Mouse (Mus musculus) thymus, adult 2 months (tissue): ENCODE measurements around the gene Pla2g5. TPM values are rescaled to one million over a fixed set of nuclear protein-coding genes. Genes with fewer than 3 reads are reported as not detected.

Source experiments
- DNase-seq: peaks from one replicate; pipeline ENCODE4 v3.0.0; 2021
- H3K27ac ChIP-seq: fragments of 200-500 bp; 2 replicates; pipeline ENCODE4 v1.5.1; 2012; ENCODE audit warnings: low read length, control low read depth; ENCODE audit not compliant: control insufficient read depth, insufficient read depth
- H3K27me3 ChIP-seq: fragments of 200-500 bp; 2 replicates; pipeline ENCODE4 v1.6.1; 2012; ENCODE audit warnings: mild to moderate bottlenecking, low read length, moderate library complexity, mixed read lengths; ENCODE audit not compliant: control insufficient read depth, insufficient read depth
- H3K36me3 ChIP-seq: fragments of 200-500 bp; 2 replicates; pipeline ENCODE4 v1.6.1; 2012; ENCODE audit warnings: mild to moderate bottlenecking, low read length, moderate library complexity; ENCODE audit not compliant: control insufficient read depth, insufficient read depth
- H3K4me1 ChIP-seq: fragments of 200-500 bp; replicated peaks from 2 replicates; pipeline ENCODE4 v1.6.1; 2012; ENCODE audit warnings: low read length; ENCODE audit not compliant: control insufficient read depth, insufficient read depth
- H3K4me3 ChIP-seq: fragments of 200-500 bp; 2 replicates; pipeline ENCODE4 v1.5.1; 2012; ENCODE audit warnings: mild to moderate bottlenecking, low read length, control low read depth, moderate library complexity; ENCODE audit not compliant: control insufficient read depth, insufficient read depth
- CTCF ChIP-seq: fragments of 200-500 bp; IDR thresholded peaks from 2 replicates; pipeline ENCODE4 v1.5.1; 2012; ENCODE audit warnings: mild to moderate bottlenecking, control low read depth, low read length, moderate library complexity, borderline replicate concordance; ENCODE audit not compliant: control insufficient read depth, poor library complexity, insufficient read depth; ENCODE audit errors: extremely low read depth
- POLR2A ChIP-seq: fragments of 200-500 bp; IDR thresholded peaks from 2 replicates; pipeline ENCODE4 v1.6.1; 2012; ENCODE audit warnings: mild to moderate bottlenecking, low read length, control low read depth, moderate library complexity; ENCODE audit not compliant: control insufficient read depth, poor library complexity, insufficient read depth; ENCODE audit errors: extremely low read depth
- WGBS: fragments of 180-500 bp; shearing (Covaris S2); methylation state at CpG from one replicate; pipeline ENCODE4 v1.1.7; 2018; 5-methylcytosine and 5-hydroxymethylcytosine counted together
- polyA plus RNA-seq: library from polyadenylated mRNA; depleted of rRNA; stranded (reverse); fragments of >200 nt; gene quantifications from 2 replicates; pipeline ENCODE4 v1.2.3, GENCODE M21; 2012

The Pla2g5 gene
- polyA plus RNA-seq, 1 experiment = 11.5 TPM

DNA sequence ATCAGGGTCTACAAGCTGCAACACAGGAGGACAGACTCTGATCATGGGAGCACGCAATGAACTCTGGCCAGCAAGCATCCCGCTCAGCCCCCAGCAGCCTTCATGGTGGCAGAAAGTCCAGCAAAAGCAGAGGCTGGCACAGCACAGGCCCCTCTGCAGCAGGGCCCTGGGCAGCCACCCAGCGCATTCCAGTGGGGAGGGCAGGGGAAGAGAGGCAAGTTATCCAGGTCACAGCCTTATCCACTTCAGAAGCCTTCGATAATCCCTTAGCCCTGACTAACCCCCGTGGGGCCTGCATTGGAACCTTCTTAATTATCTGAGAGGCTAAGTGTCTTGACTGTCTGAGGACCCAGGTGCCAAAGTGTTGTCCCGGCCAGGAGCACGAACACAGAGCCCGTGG lies 44.2 kb downstream of the Pla2g5 start:
- DNase-seq = no peak
- 76% methylated on average over 8 of the region's 8 CpGs for WGBS

DNA sequence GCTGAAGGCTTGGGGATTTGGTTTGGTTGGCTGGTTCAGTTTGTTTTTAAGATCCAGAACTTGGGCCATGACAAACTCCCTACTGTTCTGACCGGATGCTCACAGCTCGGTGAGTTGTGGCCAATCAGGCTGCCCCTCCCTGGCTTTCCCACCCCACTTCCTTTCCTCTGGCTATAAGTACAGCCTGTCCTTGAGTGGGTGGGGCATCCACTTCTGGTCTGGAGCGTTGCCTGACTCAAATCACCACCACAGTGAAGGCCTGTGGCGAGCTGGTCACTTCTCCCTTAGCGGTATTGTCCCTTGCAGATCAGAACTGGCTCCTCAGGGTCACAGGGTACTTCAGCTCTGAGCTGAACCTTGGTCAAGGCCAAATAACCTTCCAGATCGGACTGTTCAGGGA lies 45.5 kb downstream of the Pla2g5 start:
- Histone ChIP-seq H3K27me3 (no peaks in the 10 kb centered on the region), H3K27ac (no peak overlapping the region), H3K36me3 (no peaks in the 10 kb centered on the region), H3K4me3 (no peak overlapping the region), H3K4me1 (no peaks in the 10 kb centered on the region)
- no peak for TF ChIP-seq POLR2A
- no peak for TF ChIP-seq CTCF
- DNase-seq = no peak
- WGBS = 65% methylated on average over 6 of the region's 6 CpGs

More for the DNA sequence above, 44.2 kb downstream of the Pla2g5 start:
- Histone ChIP-seq H3K36me3 (no peaks in the 10 kb centered on the region), H3K27me3 (no peaks in the 10 kb centered on the region), H3K4me3 (no peak overlapping the region), H3K27ac (no peak overlapping the region), H3K4me1 (no peaks in the 10 kb centered on the region)
- TF ChIP-seq POLR2A = no peak
- TF ChIP-seq CTCF = no peak

DNA sequence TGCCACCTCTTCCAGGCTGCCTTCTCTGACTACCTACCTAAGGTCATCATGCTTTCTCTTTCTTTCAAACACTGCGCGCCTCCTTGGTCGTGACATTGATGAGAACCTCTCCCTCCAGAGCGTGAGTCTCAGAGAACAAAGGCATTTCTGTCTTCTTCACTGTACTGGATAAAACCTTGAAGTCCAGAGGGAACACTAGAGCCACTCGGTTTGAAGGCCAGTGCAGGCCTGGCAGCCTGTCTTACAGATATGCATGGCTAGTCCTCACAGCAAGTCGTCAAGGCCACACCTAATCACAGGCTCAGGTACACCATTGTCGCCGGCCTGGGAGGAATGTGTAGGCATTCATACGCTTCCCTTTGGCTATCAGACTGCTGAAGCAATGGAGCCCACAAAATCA lies 47.1 kb downstream of the Pla2g5 start:
- H3K27ac ChIP-seq = no peak overlapping the region
- 89% methylated on average over 9 of the region's 9 CpGs for WGBS
- no peaks in the 10 kb centered on the region for H3K27me3 ChIP-seq
- no peaks in the 10 kb centered on the region for H3K36me3 ChIP-seq
- H3K4me1 ChIP-seq = no peaks in the 10 kb centered on the region
- TF ChIP-seq POLR2A (no peak), CTCF (no peak)
- no peak overlapping the region for H3K4me3 ChIP-seq
- no peak for DNase-seq

DNA sequence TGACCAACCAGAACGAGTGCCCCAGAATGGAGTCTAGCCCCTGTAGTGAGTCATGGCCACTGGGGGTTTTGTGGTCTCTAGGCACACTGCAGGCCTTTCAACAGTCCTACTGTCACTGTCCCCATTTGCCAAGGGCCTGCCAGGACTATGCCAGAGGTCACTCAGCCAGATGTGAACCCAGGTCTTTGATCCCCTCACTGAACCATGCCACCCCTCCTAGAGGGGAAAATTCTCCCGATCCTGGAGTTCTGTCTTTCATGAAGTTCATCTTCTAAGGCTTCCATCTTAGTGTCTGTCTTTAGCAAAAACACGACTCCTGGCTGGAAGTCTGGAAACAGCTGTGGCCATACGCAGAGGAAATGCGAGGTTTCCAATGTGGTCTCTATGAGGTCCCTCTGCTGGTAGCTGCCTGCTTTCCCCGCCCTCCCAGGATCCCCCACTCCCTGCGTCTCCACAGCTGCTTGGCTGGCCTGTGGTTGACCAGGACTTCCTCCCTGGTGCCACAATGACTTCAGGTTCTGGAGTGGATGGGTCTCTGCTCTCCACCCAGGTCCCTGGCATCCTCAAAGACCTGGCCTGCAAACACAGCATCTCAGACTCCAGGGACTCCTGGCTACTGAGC lies 56.3 kb downstream of the Pla2g5 start:
- H3K4me3 ChIP-seq = no peak overlapping the region
- no peak for DNase-seq
- H3K4me1 ChIP-seq = no peaks in the 10 kb centered on the region
- TF ChIP-seq CTCF (no peak), POLR2A (no peak)
- WGBS = 14% methylated on average over 7 of the region's 7 CpGs
- H3K36me3 ChIP-seq = no peaks in the 10 kb centered on the region
- H3K27ac ChIP-seq = no peak overlapping the region
- H3K27me3 ChIP-seq = no peaks in the 10 kb centered on the region

DNA sequence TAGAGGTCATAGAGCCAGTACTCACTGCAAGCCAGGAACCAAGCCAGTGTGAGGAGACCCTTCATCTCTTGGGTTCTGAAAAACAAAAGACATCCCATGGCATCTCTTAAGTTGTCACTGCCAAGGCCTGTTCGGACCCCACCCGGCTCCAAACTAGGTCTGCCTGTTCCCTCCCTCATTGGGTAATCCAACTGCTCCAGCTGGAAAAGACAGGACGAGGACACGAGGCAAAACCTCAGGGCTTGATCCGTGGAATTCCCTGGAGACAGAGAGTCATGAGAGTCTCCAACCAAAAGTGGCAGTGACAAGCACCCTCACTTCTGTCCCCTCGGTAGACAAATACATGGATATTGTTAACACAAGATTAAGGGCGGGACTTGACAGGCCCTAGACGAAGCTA lies 57.1 kb downstream of the Pla2g5 start:
- no peaks in the 10 kb centered on the region for H3K27me3 ChIP-seq
- 87% methylated on average over 8 of the region's 8 CpGs for WGBS

DNA sequence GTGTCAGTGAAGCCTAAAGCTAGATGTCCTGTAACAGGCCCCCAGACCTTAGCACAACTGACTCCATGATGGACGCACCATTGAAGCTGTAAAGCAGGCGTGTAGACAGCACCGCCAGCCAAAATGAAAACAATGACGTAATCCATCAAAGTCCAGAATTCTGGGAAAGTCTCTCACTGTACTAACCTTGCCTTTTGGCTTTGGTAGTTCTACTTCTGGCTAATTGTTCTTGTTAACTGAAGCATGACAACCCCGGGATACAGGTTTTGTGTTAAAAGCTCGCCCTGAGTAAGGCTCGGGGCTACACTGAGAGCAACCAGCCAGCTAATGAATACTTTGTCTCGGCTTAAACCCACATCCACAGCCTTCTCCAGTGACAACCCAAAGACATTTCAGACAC lies 58.0 kb downstream of the Pla2g5 start:
- Histone ChIP-seq H3K4me1 (no peaks in the 10 kb centered on the region), H3K27ac (no peak overlapping the region), H3K36me3 (no peaks in the 10 kb centered on the region), H3K27me3 (no peaks in the 10 kb centered on the region), H3K4me3 (no peak overlapping the region)
- WGBS = 69% methylated on average over 8 of the region's 8 CpGs
- TF ChIP-seq POLR2A = no peak
- no peak for TF ChIP-seq CTCF
- DNase-seq = no peak

More for the DNA sequence above, 57.1 kb downstream of the Pla2g5 start:
- no peaks in the 10 kb centered on the region for H3K4me1 ChIP-seq
- no peak for DNase-seq
- no peak overlapping the region for H3K4me3 ChIP-seq
- H3K36me3 ChIP-seq = no peaks in the 10 kb centered on the region
- no peak for TF ChIP-seq CTCF
- TF ChIP-seq POLR2A = no peak
- H3K27ac ChIP-seq = no peak overlapping the region

DNA sequence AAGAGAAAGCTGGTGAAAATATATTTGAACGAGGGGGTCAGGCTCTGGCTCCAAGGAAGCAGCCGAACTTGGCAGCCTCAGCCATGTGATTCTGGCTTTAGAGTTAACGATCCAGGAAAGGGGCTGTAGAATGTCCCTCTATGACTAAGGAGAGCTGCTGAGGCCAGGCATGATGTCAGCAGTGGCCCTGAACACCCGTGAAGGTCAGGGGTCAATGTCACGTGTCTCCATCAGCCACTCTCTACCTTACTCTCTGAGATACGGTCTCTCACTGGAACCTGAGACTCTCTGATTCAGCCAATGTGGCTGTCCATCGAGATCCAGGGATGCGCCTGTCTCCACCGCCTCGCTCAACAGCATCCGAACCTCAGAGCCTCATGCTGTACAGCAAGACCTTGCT lies 60.4 kb downstream of the Pla2g5 start:
- Histone ChIP-seq H3K27ac (no peak overlapping the region), H3K36me3 (no peaks in the 10 kb centered on the region), H3K27me3 (no peaks in the 10 kb centered on the region), H3K4me3 (no peak overlapping the region), H3K4me1 (no peaks in the 10 kb centered on the region)
- TF ChIP-seq POLR2A (no peak), CTCF (no peak)
- 93% methylated on average over 11 of the region's 11 CpGs for WGBS
- no peak for DNase-seq
